Comparison of ENCODE assay signal across 11 mouse cellular contexts in the genomic region with DNA sequence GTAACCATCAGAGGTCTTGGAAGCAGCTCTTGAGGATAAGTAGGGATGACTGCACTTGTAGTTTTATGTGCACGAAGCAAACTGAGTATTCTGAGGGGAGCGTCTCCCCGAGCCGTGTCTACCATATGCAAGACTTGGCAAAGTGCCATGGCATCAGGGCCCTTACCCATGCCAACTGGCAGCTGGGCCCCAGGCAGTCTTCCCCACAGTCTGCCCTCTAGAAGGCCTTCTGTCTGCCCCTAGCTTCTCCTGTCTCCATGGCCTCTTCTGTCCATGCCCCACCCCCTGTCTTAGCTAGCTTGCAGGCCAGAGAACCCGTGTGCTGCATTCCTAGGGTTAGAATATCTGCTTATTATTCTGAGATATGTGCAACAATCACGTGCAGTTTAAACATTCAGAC.
DNase-seq lines count a peak whose midpoint lies in the region; ATAC-seq and TF ChIP-seq lines count a peak whose summit lies in the region.
"Had no signal": no experiment of that assay in that cellular context is flagged by ENCODE, and none has a peak within 500 bp of the region (broad histone marks: within the 10 kb centered on the region; RNA-seq: fewer than 3 reads in every experiment).

No protein-coding gene starts in this region.

- H3K9me3 ChIP-seq in heart, embryonic 11.5 days (replicated peaks; ENCODE audit: control insufficient read depth, low read length): no peaks in the 10 kb centered on the region
- no peaks in the 10 kb centered on the region for H3K9me3 ChIP-seq in stomach, embryonic 15.5 days
- H3K9me3 ChIP-seq in stomach, postnatal 0 days (ENCODE audit: control insufficient read depth, low read length): no peaks in the 10 kb centered on the region
- no peaks in the 10 kb centered on the region for H3K9me3 ChIP-seq in hindbrain, embryonic 11.5 days (ENCODE audit: control insufficient read depth, low read length)

- no peak for TF ChIP-seq CTCF in stomach, postnatal 0 days (IDR thresholded peaks at IDR 0.05; ENCODE audit: low read depth)

- H3K4me2 ChIP-seq in heart, embryonic 11.5 days: no peak overlapping the region
- no peak overlapping the region for H3K4me2 ChIP-seq in stomach, embryonic 15.5 days
- no peak overlapping the region for H3K4me2 ChIP-seq in stomach, postnatal 0 days (replicated peaks; ENCODE audit: low read depth)
- no peak overlapping the region for H3K4me2 ChIP-seq in hindbrain, embryonic 11.5 days (replicated peaks; ENCODE audit: low read depth, low read length)

- no peak for TF ChIP-seq EP300 in stomach, postnatal 0 days (optimal IDR thresholded peaks at IDR 0.05)

- no peaks in the 10 kb centered on the region for H3K27me3 ChIP-seq in heart, embryonic 11.5 days (ENCODE audit: control insufficient read depth, insufficient read depth, low read length)
- no peaks in the 10 kb centered on the region for H3K27me3 ChIP-seq in stomach, embryonic 15.5 days (replicated peaks)
- H3K27me3 ChIP-seq in stomach, postnatal 0 days (ENCODE audit: control insufficient read depth, insufficient read depth, low read length): no peaks in the 10 kb centered on the region
- H3K27me3 ChIP-seq in hindbrain, embryonic 11.5 days (ENCODE audit: control insufficient read depth, insufficient read depth, low read length): no peaks in the 10 kb centered on the region
- H3K27me3 ChIP-seq: megakaryocyte, embryonic 14.5 days had no signal

- WGBS in heart, embryonic 11.5 days (ENCODE audit: insufficient replicate concordance): 75% methylated on average over 6 of the region's 6 CpGs
- 59% methylated on average over 6 of the region's 6 CpGs for WGBS in stomach, embryonic 15.5 days
- 55% methylated on average over 6 of the region's 6 CpGs for WGBS in stomach, postnatal 0 days
- WGBS in hindbrain, embryonic 11.5 days: 69% methylated on average over 6 of the region's 6 CpGs

- H3K4me1 ChIP-seq in heart, embryonic 11.5 days (ENCODE audit: control insufficient read depth, insufficient read depth, low read length): no peaks in the 10 kb centered on the region
- no peaks in the 10 kb centered on the region; the same call in 1 of the 2 replicates for H3K4me1 ChIP-seq in stomach, embryonic 15.5 days
- no peaks in the 10 kb centered on the region for H3K4me1 ChIP-seq in stomach, postnatal 0 days (replicated peaks; ENCODE audit: control insufficient read depth, insufficient read depth)
- H3K4me1 ChIP-seq in hindbrain, embryonic 11.5 days (replicated peaks; ENCODE audit: control insufficient read depth, insufficient read depth, low read length): peaks cover 8% of the 10 kb centered on the region; the same call in 1 of the 2 replicates
- H3K4me1 ChIP-seq: megakaryocyte, embryonic 14.5 days had no signal

- peak; percentile 34 for DNase-seq in heart, postnatal 4 days
- no peak for DNase-seq in stomach, postnatal 0 days (ENCODE audit: low spot score)
- DNase-seq in hindbrain, embryonic 11.5 days (ENCODE audit: low spot score): no peak
- peak; percentile 30 for DNase-seq in retina, postnatal 7 days (ENCODE audit: low read depth, low spot score)
- no peak for DNase-seq in urinary bladder, postnatal 36 days (ENCODE audit: low spot score in 2 of 2)
- DNase-seq in thymus, adult 18-20 months: no peak
- DNase-seq: adrenal gland, postnatal 36 days; spleen, adult 18-20 months had no signal

- no peaks in the 10 kb centered on the region for H3K36me3 ChIP-seq in heart, embryonic 11.5 days (ENCODE audit: control insufficient read depth, insufficient read depth, low read length)
- no peaks in the 10 kb centered on the region for H3K36me3 ChIP-seq in stomach, embryonic 15.5 days
- H3K36me3 ChIP-seq in stomach, postnatal 0 days (ENCODE audit: control insufficient read depth, insufficient read depth, low read length): no peaks in the 10 kb centered on the region
- no peaks in the 10 kb centered on the region for H3K36me3 ChIP-seq in hindbrain, embryonic 11.5 days (ENCODE audit: control insufficient read depth, insufficient read depth, low read length)

- H3K9ac ChIP-seq in heart, embryonic 11.5 days (ENCODE audit: low read depth, low read length): no peak overlapping the region
- H3K9ac ChIP-seq in stomach, embryonic 15.5 days: no peak overlapping the region
- H3K9ac ChIP-seq in stomach, postnatal 0 days (ENCODE audit: low read length): no peak overlapping the region
- no peak overlapping the region for H3K9ac ChIP-seq in hindbrain, embryonic 11.5 days (ENCODE audit: low read depth, low read length)

- H3K4me3 ChIP-seq in heart, embryonic 11.5 days (ENCODE audit: low read depth, low read length): no peak overlapping the region
- H3K4me3 ChIP-seq in stomach, embryonic 15.5 days (replicated peaks): no peak overlapping the region
- H3K4me3 ChIP-seq in stomach, postnatal 0 days (ENCODE audit: low read depth, low read length): no peak overlapping the region
- no peak overlapping the region for H3K4me3 ChIP-seq in hindbrain, embryonic 11.5 days (ENCODE audit: low read depth, low read length)
- H3K4me3 ChIP-seq: megakaryocyte, embryonic 14.5 days had no signal

- H3K27ac ChIP-seq in heart, embryonic 11.5 days (ENCODE audit: low read depth, low read length): no peak overlapping the region
- no peak overlapping the region for H3K27ac ChIP-seq in stomach, embryonic 15.5 days
- H3K27ac ChIP-seq in stomach, postnatal 0 days (replicated peaks): no peak overlapping the region
- no peak overlapping the region for H3K27ac ChIP-seq in hindbrain, embryonic 11.5 days (ENCODE audit: low read depth, low read length)

- ATAC-seq in heart, embryonic 11.5 days (replicated peaks; ENCODE audit: insufficient number of reproducible peaks, low FRiP score, low TSS enrichment): no peak
- peak; percentile 51; the same call in 1 of the 2 replicates for ATAC-seq in stomach, embryonic 15.5 days (ENCODE audit: insufficient read depth, low FRiP score, low read depth)
- no peak for ATAC-seq in stomach, postnatal 0 days (ENCODE audit: low FRiP score, low TSS enrichment)
- ATAC-seq in hindbrain, embryonic 11.5 days (ENCODE audit: low FRiP score): peak; percentile 29; the same call in 1 of the 2 replicates

Comparison
In these comparisons a context has a peak if more than half of its experiments do, and no peak if none do; other contexts are left out.
1. ATAC-seq: peak in stomach, embryonic 15.5 days (single experiment) and hindbrain, embryonic 11.5 days (single experiment); none in heart, embryonic 11.5 days (single experiment) and stomach, postnatal 0 days (single experiment).
2. DNase-seq: peak in heart, postnatal 4 days (single experiment) and retina, postnatal 7 days (single experiment); none in stomach, postnatal 0 days (single experiment), hindbrain, embryonic 11.5 days (single experiment), urinary bladder, postnatal 36 days (0 of 2) and thymus, adult 18-20 months (0 of 2).